Mouse (Mus musculus): ENCODE measurements around the gene Pde2a.

DNA sequence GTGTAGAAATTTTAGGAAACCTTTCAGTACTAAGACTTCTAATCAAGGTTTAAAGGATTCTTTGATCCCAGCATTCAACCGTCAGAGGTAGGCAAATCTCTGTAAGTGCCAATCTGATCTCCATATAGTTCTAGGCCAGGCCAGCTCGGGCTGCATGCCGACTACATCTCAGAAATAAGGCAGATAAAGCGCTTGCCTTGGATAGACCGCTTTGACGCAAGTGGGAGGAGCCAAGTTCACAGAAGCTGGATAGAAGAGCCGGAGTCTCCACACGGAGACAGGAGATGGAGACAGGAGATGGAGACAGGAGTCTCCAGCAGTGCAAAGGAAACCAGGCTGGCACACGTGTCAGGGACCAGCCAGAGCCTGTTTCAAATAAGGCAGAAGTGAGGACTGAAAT is 118.3 kb downstream of the Pde2a start:
- TF ChIP-seq SMC3 (IDR thresholded peaks at IDR 0.05; ENCODE audit: low read depth, low read length) (no peak), CHD2 (IDR thresholded peaks at IDR 0.05; ENCODE audit: low read length) (no peak), EP300 (IDR thresholded peaks at IDR 0.05; ENCODE audit: low read depth in 1 of 2, low read length in 2 of 2) (no peak), POLR2A (IDR thresholded peaks at IDR 0.05; ENCODE audit: control insufficient read depth in 1 of 2, insufficient read depth in 1 of 2, low read depth in 1 of 2, low read length in 2 of 2, poor library complexity in 1 of 2) (no peak), ETS1 (IDR thresholded peaks at IDR 0.05; ENCODE audit: low read depth, low read length) (no peak), CTCF (IDR thresholded peaks at IDR 0.05 in 2 of 3, conservative IDR thresholded peaks at IDR 0.05 in 1 of 3; ENCODE audit: control insufficient read depth in 1 of 3, insufficient read depth in 1 of 3, low read depth in 2 of 3, low read length in 3 of 3, poor library complexity in 1 of 3, severe bottlenecking in 1 of 3) (no peak), MYB (IDR thresholded peaks at IDR 0.05; ENCODE audit: low read depth, low read length) (no peak), NELFE (IDR thresholded peaks at IDR 0.05; ENCODE audit: low read depth, low read length) (no peak), JUND (IDR thresholded peaks at IDR 0.05; ENCODE audit: low read depth, low read length) (no peak)

Data from MEL (cell line).